Mouse (Mus musculus) olfactory bulb, adult 2 months (tissue): ENCODE measurements around the gene Ank3.

Source experiments
- CTCF ChIP-seq: fragments of 200-500 bp; IDR thresholded peaks from 2 replicates; pipeline ENCODE4 v1.5.1; 2012; ENCODE audit warnings: low read depth, mild to moderate bottlenecking, low read length, moderate library complexity; ENCODE audit not compliant: insufficient read depth
- POLR2A ChIP-seq: fragments of 200-500 bp; IDR thresholded peaks from 2 replicates; pipeline ENCODE4 v1.6.1; 2012; ENCODE audit warnings: mild to moderate bottlenecking, low read depth, low read length, moderate library complexity; ENCODE audit not compliant: insufficient read depth

DNA sequence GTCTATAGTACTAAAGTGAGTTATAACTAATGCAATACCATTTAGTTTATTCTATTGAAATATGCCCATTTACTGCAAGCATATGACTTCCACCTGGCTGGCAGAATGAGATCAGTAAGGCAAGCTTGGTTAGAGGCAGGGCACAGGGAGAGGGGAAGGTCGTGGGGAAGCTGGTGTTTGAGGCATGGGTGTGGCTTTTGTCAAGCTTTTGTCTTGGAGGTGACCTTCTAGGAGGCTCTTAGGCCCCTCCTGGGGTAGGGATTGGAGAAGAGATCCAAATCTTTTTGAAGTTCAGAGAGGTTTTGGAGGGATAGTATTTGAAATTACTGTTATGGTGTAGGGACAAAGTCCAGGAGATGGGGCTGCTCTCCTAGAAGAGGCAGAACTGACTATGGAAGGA is 78.3 kb downstream of the Ank3 start:
- no peak for TF ChIP-seq CTCF
- TF ChIP-seq POLR2A, result no peak
